Mouse (Mus musculus) liver, adult (tissue): Measurements from ENCODE around the gene Fibcd1.

Source experiments
- GATA4 ChIP-seq: IDR thresholded peaks from 2 replicates; pipeline ENCODE4 v1.6.1; 2014; ENCODE audit warnings: mild to moderate bottlenecking, low read length; ENCODE audit not compliant: insufficient replicate concordance

Gene Fibcd1

GRCm38 (mm10) chr2:31802811-31803210, 43.0 kb downstream of the Fibcd1 start:
- TF ChIP-seq GATA4, result no peak

- no peak for TF ChIP-seq GATA4
These were observed 44.4 kb downstream of the Fibcd1 start for GRCm38 (mm10) chr2:31801416-31801815.

- TF ChIP-seq GATA4, result no peak
These were observed 48.9 kb downstream of the Fibcd1 start for GRCm38 (mm10) chr2:31796943-31797342.

- TF ChIP-seq GATA4, result no peak
These were observed 53.2 kb downstream of the Fibcd1 start for GRCm38 (mm10) chr2:31792611-31793010.

GRCm38 (mm10) chr2:31791260-31791659, 54.5 kb downstream of the Fibcd1 start:
- no peak for TF ChIP-seq GATA4

GRCm38 (mm10) chr2:31790728-31791251, 55.0 kb downstream of the Fibcd1 start:
- TF ChIP-seq GATA4, result no peak

GRCm38 (mm10) chr2:31789215-31789614, 56.6 kb downstream of the Fibcd1 start:
- TF ChIP-seq GATA4, result no peak

- TF ChIP-seq GATA4, result no peak
These were observed 57.6 kb downstream of the Fibcd1 start for GRCm38 (mm10) chr2:31788227-31788626.

- no peak for TF ChIP-seq GATA4
These were observed 58.8 kb downstream of the Fibcd1 start for GRCm38 (mm10) chr2:31787029-31787428.

GRCm38 (mm10) chr2:31785074-31785473, 60.7 kb downstream of the Fibcd1 start:
- TF ChIP-seq GATA4, result no peak

- no peak for TF ChIP-seq GATA4
These were observed 62.7 kb downstream of the Fibcd1 start for GRCm38 (mm10) chr2:31782958-31783602.

- TF ChIP-seq GATA4, result no peak
These were observed 66.5 kb downstream of the Fibcd1 start for GRCm38 (mm10) chr2:31779258-31779657.

GRCm38 (mm10) chr2:31776479-31776878, 69.3 kb downstream of the Fibcd1 start:
- TF ChIP-seq GATA4, result no peak

- peak; percentile 60; the same call in 1 of the 2 replicates for TF ChIP-seq GATA4
These were observed 74.9 kb downstream of the Fibcd1 start for GRCm38 (mm10) chr2:31770781-31771441.

GRCm38 (mm10) chr2:31769631-31770111, 76.1 kb downstream of the Fibcd1 start:
- 0 out of 2 replicates have a peak, but pooled peaks have one; percentile 18 for TF ChIP-seq GATA4

- no peak for TF ChIP-seq GATA4
These were observed 76.7 kb downstream of the Fibcd1 start for GRCm38 (mm10) chr2:31769115-31769514.
